Mouse (Mus musculus): ENCODE results near the gene Lsmem1. TPM values are rescaled to one million over a fixed set of nuclear protein-coding genes. Genes with fewer than 3 reads are reported as not detected.

Lsmem1 gene
- polyA plus RNA-seq, 1 experiment from 2014 or later = 36.4 TPM

- no peaks in the 10 kb centered on the region for H3K36me3 ChIP-seq (ENCODE audit: control insufficient read depth, insufficient read depth)
- no peaks in the 10 kb centered on the region for H3K27me3 ChIP-seq (ENCODE audit: control insufficient read depth, insufficient read depth, low read length)
- no peak overlapping the region for H3K27ac ChIP-seq (ENCODE audit: low read length)
- H3K4me3 ChIP-seq (ENCODE audit: low read length) = no peak overlapping the region
- WGBS = 85% methylated on average over 1 of the region's 1 CpGs
- H3K4me2 ChIP-seq (ENCODE audit: low read depth, low read length) = no peak overlapping the region
- no peak overlapping the region for H3K9ac ChIP-seq (ENCODE audit: low read length)
- H3K9me3 ChIP-seq (replicated peaks; ENCODE audit: control insufficient read depth, low read length) = no peaks in the 10 kb centered on the region
- H3K4me1 ChIP-seq (ENCODE audit: control insufficient read depth, insufficient read depth, low read length) = no peaks in the 10 kb centered on the region
- no peak for ATAC-seq (replicated peaks; ENCODE audit: extremely low read depth, insufficient read depth, low FRiP score)
Observed at GRCm38 (mm10) chr12:40232231-40232630, 32.9 kb upstream of the Lsmem1 start.

- no peak for ATAC-seq (replicated peaks; ENCODE audit: extremely low read depth, insufficient read depth, low FRiP score)
- Histone ChIP-seq H3K9ac (ENCODE audit: low read length) (no peak overlapping the region), H3K4me3 (ENCODE audit: low read length) (no peak overlapping the region), H3K27me3 (ENCODE audit: control insufficient read depth, insufficient read depth, low read length) (no peaks in the 10 kb centered on the region), H3K36me3 (ENCODE audit: control insufficient read depth, insufficient read depth) (no peaks in the 10 kb centered on the region), H3K4me2 (ENCODE audit: low read depth, low read length) (no peak overlapping the region), H3K9me3 (replicated peaks; ENCODE audit: control insufficient read depth, low read length) (no peaks in the 10 kb centered on the region), H3K4me1 (ENCODE audit: control insufficient read depth, insufficient read depth, low read length) (no peaks in the 10 kb centered on the region), H3K27ac (ENCODE audit: low read length) (no peak overlapping the region)
- WGBS = 85% methylated on average over 2 of the region's 2 CpGs
Observed at GRCm38 (mm10) chr12:40231632-40232031, 32.3 kb upstream of the Lsmem1 start.

GRCm38 (mm10) chr12:40224171-40224880 is 25.0 kb upstream of the Lsmem1 start:
- Histone ChIP-seq H3K4me2 (ENCODE audit: low read depth, low read length) (no peak overlapping the region; the same call in 1 of the 2 replicates), H3K9me3 (replicated peaks; ENCODE audit: control insufficient read depth, low read length) (no peaks in the 10 kb centered on the region), H3K4me3 (ENCODE audit: low read length) (no peak overlapping the region), H3K27me3 (ENCODE audit: control insufficient read depth, insufficient read depth, low read length) (no peaks in the 10 kb centered on the region), H3K9ac (ENCODE audit: low read length) (no peak overlapping the region), H3K36me3 (ENCODE audit: control insufficient read depth, insufficient read depth) (no peaks in the 10 kb centered on the region), H3K4me1 (ENCODE audit: control insufficient read depth, insufficient read depth, low read length) (peaks cover 11% of the 10 kb centered on the region), H3K27ac (ENCODE audit: low read length) (no peak overlapping the region)
- WGBS = 92% methylated on average over 9 of the region's 9 CpGs
- no peak for ATAC-seq (replicated peaks; ENCODE audit: extremely low read depth, insufficient read depth, low FRiP score)

- H3K4me1 ChIP-seq (ENCODE audit: control insufficient read depth, insufficient read depth, low read length) = peaks cover 11% of the 10 kb centered on the region
- no peaks in the 10 kb centered on the region for H3K27me3 ChIP-seq (ENCODE audit: control insufficient read depth, insufficient read depth, low read length)
- H3K27ac ChIP-seq (ENCODE audit: low read length) = peak overlapping the region; percentile 88
- no peaks in the 10 kb centered on the region for H3K36me3 ChIP-seq (ENCODE audit: control insufficient read depth, insufficient read depth)
- H3K9ac ChIP-seq (ENCODE audit: low read length) = peak overlapping the region; percentile 70
- peak overlapping the region; percentile 56 for H3K4me3 ChIP-seq (ENCODE audit: low read length)
- WGBS = 41% methylated on average over 10 of the region's 10 CpGs
- peak overlapping the region; percentile 81 for H3K4me2 ChIP-seq (ENCODE audit: low read depth, low read length)
- no peak for ATAC-seq (replicated peaks; ENCODE audit: extremely low read depth, insufficient read depth, low FRiP score)
- no peaks in the 10 kb centered on the region for H3K9me3 ChIP-seq (replicated peaks; ENCODE audit: control insufficient read depth, low read length)
Observed at GRCm38 (mm10) chr12:40223676-40224075, 24.4 kb upstream of the Lsmem1 start.

- Histone ChIP-seq H3K27ac (ENCODE audit: low read length) (peak overlapping the region; percentile 99), H3K4me2 (ENCODE audit: low read depth, low read length) (peak overlapping the region; percentile 81), H3K4me1 (ENCODE audit: control insufficient read depth, insufficient read depth, low read length) (peaks cover 11% of the 10 kb centered on the region), H3K36me3 (ENCODE audit: control insufficient read depth, insufficient read depth) (0 out of 2 replicates have a peak, but pooled peaks cover under 1% of the 10 kb centered on the region), H3K9me3 (replicated peaks; ENCODE audit: control insufficient read depth, low read length) (no peaks in the 10 kb centered on the region), H3K4me3 (ENCODE audit: low read length) (peak overlapping the region; percentile 86), H3K9ac (ENCODE audit: low read length) (peak overlapping the region; percentile 97), H3K27me3 (ENCODE audit: control insufficient read depth, insufficient read depth, low read length) (no peaks in the 10 kb centered on the region)
- WGBS = under 1% methylated on average over 47 of the region's 47 CpGs
- ATAC-seq (replicated peaks; ENCODE audit: extremely low read depth, insufficient read depth, low FRiP score) = peak; percentile 98
Observed at GRCm38 (mm10) chr12:40223082-40223619, 23.9 kb upstream of the Lsmem1 start.

GRCm38 (mm10) chr12:40222251-40223081 is 23.2 kb upstream of the Lsmem1 start:
- 0 out of 2 replicates have a peak, but pooled peaks cover 2% of the 10 kb centered on the region for H3K36me3 ChIP-seq (ENCODE audit: control insufficient read depth, insufficient read depth)
- peaks cover 11% of the 10 kb centered on the region for H3K4me1 ChIP-seq (ENCODE audit: control insufficient read depth, insufficient read depth, low read length)
- peak overlapping the region; percentile 79 for H3K4me2 ChIP-seq (ENCODE audit: low read depth, low read length)
- peak overlapping the region; percentile 99 for H3K27ac ChIP-seq (ENCODE audit: low read length)
- no peaks in the 10 kb centered on the region for H3K9me3 ChIP-seq (replicated peaks; ENCODE audit: control insufficient read depth, low read length)
- WGBS = under 1% methylated on average over 81 of the region's 81 CpGs
- peak; percentile 92 for ATAC-seq (replicated peaks; ENCODE audit: extremely low read depth, insufficient read depth, low FRiP score)
- H3K4me3 ChIP-seq (ENCODE audit: low read length) = peak overlapping the region; percentile 86
- no peaks in the 10 kb centered on the region for H3K27me3 ChIP-seq (ENCODE audit: control insufficient read depth, insufficient read depth, low read length)
- peak overlapping the region; percentile 97 for H3K9ac ChIP-seq (ENCODE audit: low read length)

GRCm38 (mm10) chr12:40221611-40222010 is 22.3 kb upstream of the Lsmem1 start:
- peak overlapping the region; percentile 97 for H3K9ac ChIP-seq (ENCODE audit: low read length)
- no peak for ATAC-seq (replicated peaks; ENCODE audit: extremely low read depth, insufficient read depth, low FRiP score)
- peak overlapping the region; percentile 99 for H3K27ac ChIP-seq (ENCODE audit: low read length)
- H3K27me3 ChIP-seq (ENCODE audit: control insufficient read depth, insufficient read depth, low read length) = no peaks in the 10 kb centered on the region
- peaks cover 6% of the 10 kb centered on the region; the same call in 1 of the 2 replicates for H3K36me3 ChIP-seq (ENCODE audit: control insufficient read depth, insufficient read depth)
- H3K4me2 ChIP-seq (ENCODE audit: low read depth, low read length) = peak overlapping the region; percentile 79
- H3K4me3 ChIP-seq (ENCODE audit: low read length) = peak overlapping the region; percentile 86
- WGBS = 8% methylated on average over 5 of the region's 5 CpGs
- H3K4me1 ChIP-seq (ENCODE audit: control insufficient read depth, insufficient read depth, low read length) = peaks cover 11% of the 10 kb centered on the region
- no peaks in the 10 kb centered on the region for H3K9me3 ChIP-seq (replicated peaks; ENCODE audit: control insufficient read depth, low read length)

GRCm38 (mm10) chr12:40220896-40221295 is 21.6 kb upstream of the Lsmem1 start:
- Histone ChIP-seq H3K4me2 (ENCODE audit: low read depth, low read length) (peak overlapping the region; percentile 79), H3K27me3 (ENCODE audit: control insufficient read depth, insufficient read depth, low read length) (no peaks in the 10 kb centered on the region), H3K9ac (ENCODE audit: low read length) (peak overlapping the region; percentile 97), H3K27ac (ENCODE audit: low read length) (no peak overlapping the region; the same call in 1 of the 2 replicates), H3K36me3 (ENCODE audit: control insufficient read depth, insufficient read depth) (peaks cover 10% of the 10 kb centered on the region; the same call in 1 of the 2 replicates), H3K9me3 (replicated peaks; ENCODE audit: control insufficient read depth, low read length) (no peaks in the 10 kb centered on the region), H3K4me3 (ENCODE audit: low read length) (peak overlapping the region; percentile 86), H3K4me1 (ENCODE audit: control insufficient read depth, insufficient read depth, low read length) (peaks cover 11% of the 10 kb centered on the region)
- 23% methylated on average over 3 of the region's 3 CpGs for WGBS
- no peak for ATAC-seq (replicated peaks; ENCODE audit: extremely low read depth, insufficient read depth, low FRiP score)
